Mouse (Mus musculus): ENCODE results near the gene M1ap.

- TF ChIP-seq CTCF (IDR thresholded peaks at IDR 0.05; ENCODE audit: low read depth, low read length) (no peak), POLR2A (IDR thresholded peaks at IDR 0.05; ENCODE audit: extremely low read depth, insufficient read depth, low read length) (no peak)
Observed at GRCm38 (mm10) chr6:82926528-82926927, 20.2 kb upstream of the M1ap start.
